Mouse (Mus musculus): ENCODE data around the gene Dqx1.

DNA sequence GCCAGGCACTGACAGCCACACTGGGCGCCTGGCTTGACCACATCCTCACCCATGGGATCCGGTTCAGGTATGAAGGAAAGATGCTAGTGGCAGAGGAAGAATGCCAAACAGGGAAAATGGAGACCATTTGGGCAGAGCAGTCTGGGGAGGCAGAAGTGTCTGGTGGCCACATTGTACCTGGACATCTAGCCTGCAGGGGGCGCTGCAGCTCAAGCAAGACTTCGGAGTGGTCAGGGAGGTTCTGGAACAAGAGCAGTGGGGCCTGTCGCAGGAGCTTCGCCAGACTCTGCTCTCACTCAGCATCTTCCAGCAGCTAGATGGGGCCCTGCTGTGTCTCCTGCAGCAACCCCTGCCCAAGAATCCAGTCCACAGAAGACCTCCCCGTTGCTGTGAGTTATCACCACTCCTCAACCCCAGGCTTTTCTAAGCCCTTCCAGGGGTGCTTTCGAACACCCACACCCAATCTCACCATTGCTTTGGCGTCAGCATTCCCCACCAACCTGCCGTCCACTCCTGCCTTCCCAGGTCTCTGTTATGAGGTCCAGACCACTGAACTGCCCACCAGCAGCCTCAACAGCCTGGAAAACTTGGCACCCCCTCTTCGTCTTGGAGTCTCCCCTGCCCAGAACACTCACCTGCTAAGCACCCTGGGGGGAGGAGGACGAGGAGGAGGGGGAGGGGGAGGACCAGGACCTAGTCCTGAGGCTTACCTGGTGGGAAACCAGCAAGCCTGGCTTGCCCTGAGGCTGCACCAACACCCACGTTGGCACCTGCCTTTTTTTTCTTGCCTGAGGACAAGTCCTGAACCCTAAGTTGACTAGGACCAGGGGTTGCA is 50.1 kb downstream of the Dqx1 start:
- no peak for TF ChIP-seq POLR2A (IDR thresholded peaks at IDR 0.05; ENCODE audit: low read depth, low read length)
- TF ChIP-seq CTCF (IDR thresholded peaks at IDR 0.05; ENCODE audit: borderline replicate concordance, insufficient read depth, low read length): peak; percentile 87
